Mouse (Mus musculus) kidney, embryonic 15.5 days (tissue): ENCODE measurements at regions not wholly inside any gene's neighbourhood (a gene's known extent, or its start where the extent isn't known, plus 50 kb on each side); places are given as distances from the start of the nearest gene placed in this dataset.
A peak's percentile ranks its signal among the peaks of the same experiment; 100 is the strongest.

Experiments
- ATAC-seq: fragments of 200-750 bp; cut with Nextera tagmentation; replicated peaks from 2 replicates; pipeline ENCODE4 v1.8.0; 2017; ENCODE audit warnings: moderate TSS enrichment; ENCODE audit not compliant: low FRiP score
- H3K27ac ChIP-seq: fragments of 300-500 bp; sonication (generic); 2 replicates; pipeline ENCODE4 v1.5.1; 2015; ENCODE audit warnings: mild to moderate bottlenecking, inconsistent platforms
- H3K27me3 ChIP-seq: fragments of 300-500 bp; sonication (generic); 2 replicates; pipeline ENCODE4 v1.6.1; 2015; ENCODE audit warnings: inconsistent platforms
- H3K36me3 ChIP-seq: fragments of 300-500 bp; sonication (generic); 2 replicates; pipeline ENCODE4 v1.6.1; 2015; ENCODE audit warnings: inconsistent platforms
- H3K4me1 ChIP-seq: fragments of 300-500 bp; sonication (generic); 2 replicates; pipeline ENCODE4 v1.6.1; 2015; ENCODE audit warnings: inconsistent platforms
- H3K4me2 ChIP-seq: fragments of 300-500 bp; sonication (generic); 2 replicates; pipeline ENCODE4 v1.6.1; 2015; ENCODE audit warnings: moderate library complexity, mild to moderate bottlenecking, inconsistent platforms
- H3K4me3 ChIP-seq: fragments of 300-500 bp; sonication (generic); replicated peaks from 2 replicates; pipeline ENCODE4 v1.5.1; 2015; ENCODE audit warnings: mild to moderate bottlenecking, inconsistent platforms
- H3K9ac ChIP-seq: fragments of 300-500 bp; sonication (generic); 2 replicates; pipeline ENCODE4 v1.6.1; 2015; ENCODE audit warnings: mild to moderate bottlenecking, inconsistent platforms
- H3K9me3 ChIP-seq: fragments of 300-500 bp; sonication (generic); replicated peaks from 2 replicates; pipeline ENCODE4 v1.6.1; 2016; ENCODE audit warnings: inconsistent platforms
- WGBS: fragments of 180-500 bp; shearing (Covaris S2); methylation state at CpG from one replicate; pipeline ENCODE4 v1.1.7; 2015; ENCODE audit warnings: mixed read lengths; 5-methylcytosine and 5-hydroxymethylcytosine counted together

DNA sequence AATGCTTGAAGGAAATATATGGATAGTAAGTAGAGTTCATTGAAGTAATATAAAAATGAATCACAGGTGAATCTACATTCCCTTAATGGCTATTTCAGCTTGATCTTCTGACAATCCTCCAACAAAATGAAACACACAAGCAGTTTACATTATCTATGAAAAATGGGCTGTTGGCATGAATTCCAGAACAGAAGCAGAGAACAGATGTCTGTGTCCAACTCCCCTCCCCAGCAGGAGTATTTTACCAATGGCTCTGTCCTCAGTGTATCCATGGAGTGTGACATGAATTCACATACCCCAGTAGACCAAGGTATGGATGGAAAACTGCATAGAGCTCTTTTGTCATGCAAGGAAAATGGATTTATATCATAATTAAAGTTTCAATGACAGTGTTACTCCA, 370.3 kb upstream of the BC052040 start:
- Histone ChIP-seq H3K4me1 (peaks cover 13% of the 10 kb centered on the region), H3K4me2 (no peak overlapping the region), H3K4me3 (no peak overlapping the region), H3K9ac (no peak overlapping the region), H3K9me3 (no peaks in the 10 kb centered on the region), H3K27ac (no peak overlapping the region), H3K27me3 (no peaks in the 10 kb centered on the region), H3K36me3 (no peaks in the 10 kb centered on the region)
- no peak for ATAC-seq

DNA sequence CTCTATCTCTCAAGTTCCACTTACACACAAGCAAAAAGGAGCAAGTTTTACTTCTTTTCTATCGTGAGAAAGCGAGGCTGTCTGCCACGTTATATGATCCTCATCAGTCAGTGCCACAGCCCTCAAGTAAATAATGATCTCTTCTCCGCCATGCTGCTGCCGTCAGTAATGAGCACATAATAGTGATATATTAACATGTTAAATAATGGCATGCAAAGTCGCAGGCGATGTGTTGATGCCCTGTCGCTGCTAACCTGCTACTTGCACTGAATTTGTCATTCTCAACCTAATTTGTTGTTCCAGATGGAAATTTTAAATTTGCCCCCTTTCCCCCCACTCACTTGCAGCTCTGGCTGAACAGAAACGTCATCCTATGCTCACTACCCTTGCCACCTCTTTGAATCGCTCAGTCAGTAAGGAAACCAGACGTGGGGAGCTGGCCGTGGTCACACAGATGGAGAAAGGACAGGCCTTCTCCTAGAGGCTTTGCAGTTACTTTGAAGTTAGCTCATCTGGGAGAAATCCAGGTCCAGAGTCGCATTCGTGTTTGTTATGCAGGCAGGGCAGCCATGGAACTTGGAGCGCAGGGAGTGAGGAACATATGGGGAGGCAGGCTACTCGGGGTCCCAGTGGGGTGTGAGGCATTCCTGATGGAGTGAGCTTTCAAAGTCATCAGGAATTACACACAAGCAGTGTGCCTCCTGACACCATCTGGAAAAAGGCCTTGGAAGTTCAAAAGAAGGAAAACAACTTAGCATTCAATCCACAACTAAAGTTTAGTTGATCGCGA, 368.1 kb upstream of the BC052040 start:
- no peak overlapping the region for H3K9ac ChIP-seq
- WGBS = 20% methylated on average over 18 of the region's 18 CpGs
- H3K4me2 ChIP-seq = peak overlapping the region; percentile 26
- H3K4me1 ChIP-seq = peaks cover 13% of the 10 kb centered on the region
- H3K9me3 ChIP-seq = no peaks in the 10 kb centered on the region
- no peaks in the 10 kb centered on the region for H3K27me3 ChIP-seq
- 0 out of 2 replicates have a peak overlapping the region, but pooled peaks have one; percentile 0 for H3K27ac ChIP-seq
- H3K36me3 ChIP-seq = no peaks in the 10 kb centered on the region
- no peak overlapping the region for H3K4me3 ChIP-seq
- 0 out of 2 replicates have a peak, but pooled peaks have one; percentile 54 for ATAC-seq

DNA sequence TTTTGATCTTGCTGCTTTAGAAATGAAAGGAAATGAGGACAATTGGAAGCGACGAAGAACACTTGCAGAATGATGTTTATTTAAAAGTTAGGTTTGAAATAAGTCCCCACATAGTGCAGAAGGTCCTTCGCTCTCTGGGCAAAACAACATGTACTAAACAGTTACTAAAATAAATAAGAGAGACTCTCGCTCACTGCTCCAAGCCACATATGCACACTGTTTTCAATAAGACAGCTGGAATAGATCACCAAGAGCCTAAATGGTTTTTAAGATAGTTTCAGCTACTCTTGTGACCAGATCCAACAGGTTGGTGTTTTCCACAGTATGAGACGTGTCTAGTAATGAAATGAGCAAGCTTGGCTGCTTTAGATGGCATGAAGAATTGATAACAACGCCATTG, 367.2 kb upstream of the BC052040 start:
- H3K9ac ChIP-seq = no peak overlapping the region
- H3K4me3 ChIP-seq = no peak overlapping the region
- no peaks in the 10 kb centered on the region for H3K36me3 ChIP-seq
- no peak overlapping the region for H3K27ac ChIP-seq
- H3K9me3 ChIP-seq = no peaks in the 10 kb centered on the region
- 58% methylated on average over 6 of the region's 6 CpGs for WGBS
- H3K4me1 ChIP-seq = peaks cover 13% of the 10 kb centered on the region
- H3K27me3 ChIP-seq = no peaks in the 10 kb centered on the region
- H3K4me2 ChIP-seq = no peak overlapping the region
- ATAC-seq = no peak

DNA sequence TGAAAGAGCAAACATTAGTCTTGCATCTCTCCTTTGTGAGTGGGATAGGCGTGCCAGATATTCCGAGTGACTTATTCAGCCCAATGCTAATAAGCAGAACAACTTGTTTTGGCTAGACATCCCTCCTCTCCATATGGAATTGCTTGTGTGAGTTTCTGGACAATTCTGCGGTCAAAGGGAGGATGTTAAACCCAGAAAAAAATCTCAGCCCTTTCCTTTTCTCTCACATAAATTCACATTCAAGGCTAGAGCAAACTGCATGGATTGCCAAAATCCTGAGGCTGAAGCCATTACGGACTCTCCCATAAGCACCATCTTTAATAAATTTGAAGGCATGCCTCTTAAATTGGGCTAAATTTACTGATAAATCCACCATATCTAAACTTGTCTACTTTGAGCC, 351.5 kb upstream of the BC052040 start:
- ATAC-seq = no peak
- Histone ChIP-seq H3K4me2 (no peak overlapping the region), H3K9me3 (no peaks in the 10 kb centered on the region), H3K27me3 (no peaks in the 10 kb centered on the region), H3K4me3 (no peak overlapping the region), H3K27ac (no peak overlapping the region), H3K4me1 (no peaks in the 10 kb centered on the region), H3K36me3 (no peaks in the 10 kb centered on the region), H3K9ac (no peak overlapping the region)
- 77% methylated on average over 4 of the region's 4 CpGs for WGBS

DNA sequence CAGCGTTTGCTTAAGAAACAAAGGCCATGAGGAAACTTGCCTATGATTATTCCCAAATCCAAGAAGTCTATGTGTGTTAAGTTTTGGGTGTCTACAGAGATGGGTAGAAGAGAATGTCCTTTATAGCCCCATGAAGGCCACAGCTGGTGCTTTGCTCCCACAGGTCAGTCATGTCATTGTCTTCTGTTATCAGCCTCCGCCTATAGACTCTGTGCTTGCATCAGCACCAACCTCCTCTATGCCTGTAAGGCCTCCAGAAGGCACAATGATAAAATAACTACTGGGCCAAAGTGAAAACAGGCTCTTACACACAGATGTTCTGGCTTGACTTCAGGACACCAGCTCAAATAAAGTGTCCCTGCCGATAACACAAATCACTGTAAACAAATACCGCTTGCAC, 333.8 kb upstream of the BC052040 start:
- 77% methylated on average over 4 of the region's 4 CpGs for WGBS
- Histone ChIP-seq H3K36me3 (no peaks in the 10 kb centered on the region), H3K4me3 (no peak overlapping the region), H3K9me3 (no peaks in the 10 kb centered on the region), H3K27ac (no peak overlapping the region), H3K9ac (no peak overlapping the region), H3K4me2 (no peak overlapping the region), H3K4me1 (peaks cover 10% of the 10 kb centered on the region), H3K27me3 (no peaks in the 10 kb centered on the region)
- ATAC-seq = no peak

DNA sequence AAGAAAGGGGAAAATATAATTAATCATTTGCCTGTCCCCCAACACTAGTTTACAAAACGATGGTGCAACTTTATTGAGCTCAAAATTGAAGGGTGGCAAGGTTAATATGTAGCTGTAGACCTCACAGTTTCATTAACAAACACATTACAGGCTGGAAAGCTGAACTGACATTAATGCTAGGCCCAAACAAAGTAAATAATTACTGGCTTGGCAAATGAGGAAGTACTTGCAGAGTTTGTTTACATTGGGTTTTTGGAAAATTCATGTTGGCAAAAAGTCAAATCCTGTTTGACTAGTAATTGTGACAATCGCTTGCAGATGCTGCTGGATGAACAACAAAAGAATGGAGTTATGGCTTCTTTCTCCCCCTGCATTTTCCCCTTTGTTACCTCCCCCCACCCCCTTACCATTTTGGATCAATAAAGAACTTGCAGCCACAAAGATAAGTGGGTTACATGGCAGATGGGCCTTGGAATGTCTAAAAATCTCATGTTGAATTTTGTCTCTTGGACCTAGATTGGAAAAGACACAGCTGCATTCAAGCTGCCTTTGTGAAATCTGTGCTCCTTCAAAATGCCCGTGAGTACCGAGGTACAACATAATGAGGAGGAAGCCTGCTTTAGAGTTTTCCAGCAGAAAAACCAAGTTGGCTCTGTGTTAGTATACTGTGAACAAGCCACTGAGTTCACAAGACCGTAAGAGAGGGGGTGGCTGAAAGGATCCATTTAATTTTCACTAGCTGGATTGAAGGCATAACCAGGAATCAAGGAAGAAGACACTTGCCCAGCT, 331.3 kb upstream of the BC052040 start:
- no peaks in the 10 kb centered on the region for H3K9me3 ChIP-seq
- H3K4me1 ChIP-seq = peaks cover 10% of the 10 kb centered on the region
- peak overlapping the region; percentile 72 for H3K27ac ChIP-seq
- no peak overlapping the region for H3K4me3 ChIP-seq
- WGBS = 57% methylated on average over 5 of the region's 5 CpGs
- no peaks in the 10 kb centered on the region for H3K36me3 ChIP-seq
- H3K27me3 ChIP-seq = no peaks in the 10 kb centered on the region
- no peak overlapping the region for H3K9ac ChIP-seq
- no peak overlapping the region for H3K4me2 ChIP-seq
- peak; percentile 69; the same call in 1 of the 2 replicates for ATAC-seq

DNA sequence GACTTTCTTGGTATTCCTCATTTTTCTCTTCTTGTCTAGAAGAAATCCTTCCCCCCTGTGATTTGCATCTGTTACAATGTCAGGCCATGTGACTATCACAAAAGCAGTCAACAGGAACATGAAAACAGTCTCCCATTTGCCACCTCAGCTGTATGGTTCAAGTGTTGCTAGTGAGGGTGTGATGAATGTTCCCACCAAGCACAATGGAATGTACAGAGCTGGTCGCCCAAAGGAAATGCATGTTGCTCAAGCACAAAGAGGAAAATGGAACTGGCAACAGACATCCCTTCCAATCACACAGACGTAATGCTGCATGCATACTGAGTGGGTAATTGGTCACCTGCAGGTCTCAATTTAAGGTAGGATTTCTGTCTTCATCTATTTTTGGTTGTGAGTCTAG, 324.1 kb upstream of the BC052040 start:
- ATAC-seq = no peak
- 71% methylated on average over 2 of the region's 2 CpGs for WGBS
- H3K27me3 ChIP-seq = no peaks in the 10 kb centered on the region
- H3K4me1 ChIP-seq = no peaks in the 10 kb centered on the region
- no peak overlapping the region for H3K4me2 ChIP-seq
- no peaks in the 10 kb centered on the region for H3K36me3 ChIP-seq
- no peak overlapping the region for H3K4me3 ChIP-seq
- H3K27ac ChIP-seq = no peak overlapping the region
- no peaks in the 10 kb centered on the region for H3K9me3 ChIP-seq
- no peak overlapping the region for H3K9ac ChIP-seq

DNA sequence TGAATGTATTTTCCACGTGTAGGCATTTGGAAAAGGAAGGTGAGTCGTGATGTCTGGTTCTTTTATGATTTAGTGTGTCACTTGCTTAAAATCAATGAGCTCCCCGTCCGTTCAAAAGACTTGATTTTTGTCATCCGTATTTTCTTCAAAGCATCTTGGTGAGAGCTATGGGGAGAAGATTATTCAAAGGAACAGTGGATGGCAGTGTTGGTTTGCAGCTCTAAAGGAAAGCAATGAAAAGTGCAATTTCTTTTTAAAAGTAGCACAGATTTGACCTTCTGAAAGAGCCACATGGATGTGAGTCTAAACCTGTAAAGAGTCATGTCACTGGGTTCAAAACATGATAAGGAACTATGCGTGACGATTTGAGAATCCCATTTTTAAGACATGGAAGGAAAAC, 313.3 kb upstream of the BC052040 start:
- Histone ChIP-seq H3K27ac (no peak overlapping the region), H3K4me2 (no peak overlapping the region), H3K36me3 (no peaks in the 10 kb centered on the region), H3K4me3 (no peak overlapping the region), H3K9me3 (no peaks in the 10 kb centered on the region), H3K4me1 (no peaks in the 10 kb centered on the region), H3K9ac (no peak overlapping the region), H3K27me3 (no peaks in the 10 kb centered on the region)
- ATAC-seq = no peak
- WGBS = 62% methylated on average over 7 of the region's 7 CpGs

DNA sequence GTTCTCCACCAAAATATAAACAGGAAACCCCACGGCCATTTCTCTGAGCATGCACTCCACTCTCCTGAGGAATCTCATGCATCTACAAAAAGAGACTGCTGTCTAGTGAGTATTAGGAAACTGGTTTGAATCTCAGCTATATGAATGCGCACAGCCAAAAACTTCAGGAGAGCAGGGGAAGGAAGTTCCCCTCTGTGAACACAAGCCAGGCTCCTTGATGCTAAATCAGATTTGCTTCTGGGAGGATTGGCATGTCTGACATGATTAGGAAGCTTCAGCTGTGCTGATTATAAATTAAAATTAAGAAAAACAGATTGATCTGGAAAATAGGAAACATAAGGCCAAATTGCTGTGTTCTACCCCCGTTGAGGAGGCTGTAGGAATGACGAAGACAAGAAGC, 304.1 kb upstream of the BC052040 start:
- Histone ChIP-seq H3K27ac (no peak overlapping the region), H3K27me3 (no peaks in the 10 kb centered on the region), H3K9ac (no peak overlapping the region), H3K4me1 (0 out of 2 replicates have a peak, but pooled peaks cover 5% of the 10 kb centered on the region), H3K9me3 (no peaks in the 10 kb centered on the region), H3K36me3 (no peaks in the 10 kb centered on the region), H3K4me2 (no peak overlapping the region), H3K4me3 (no peak overlapping the region)
- 64% methylated on average over 4 of the region's 4 CpGs for WGBS
- ATAC-seq = no peak

DNA sequence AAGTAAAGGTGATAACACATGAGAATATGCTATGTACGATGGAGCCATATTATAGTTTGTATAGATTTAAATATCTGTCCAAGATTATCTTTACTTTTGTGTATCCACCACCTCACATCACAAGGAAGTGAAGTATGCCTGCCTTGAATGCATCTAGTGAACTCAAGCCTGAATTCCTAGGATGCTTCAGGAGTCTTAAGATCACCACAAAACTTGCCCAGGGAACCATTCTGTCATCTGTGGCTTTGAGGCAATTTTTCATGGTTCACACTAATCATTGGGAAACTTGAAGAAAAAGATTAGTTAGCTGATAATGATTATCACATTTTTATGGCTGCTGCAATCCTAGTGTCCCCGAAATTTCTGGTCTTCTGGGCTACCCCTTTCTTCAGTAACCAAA, 288.5 kb upstream of the BC052040 start:
- no peak overlapping the region for H3K4me2 ChIP-seq
- WGBS = 85% methylated on average over 2 of the region's 2 CpGs
- no peak overlapping the region for H3K4me3 ChIP-seq
- H3K4me1 ChIP-seq = peaks cover 6% of the 10 kb centered on the region; the same call in 1 of the 2 replicates
- H3K9ac ChIP-seq = no peak overlapping the region
- no peaks in the 10 kb centered on the region for H3K36me3 ChIP-seq
- ATAC-seq = no peak
- no peaks in the 10 kb centered on the region for H3K9me3 ChIP-seq
- no peaks in the 10 kb centered on the region for H3K27me3 ChIP-seq
- H3K27ac ChIP-seq = no peak overlapping the region

DNA sequence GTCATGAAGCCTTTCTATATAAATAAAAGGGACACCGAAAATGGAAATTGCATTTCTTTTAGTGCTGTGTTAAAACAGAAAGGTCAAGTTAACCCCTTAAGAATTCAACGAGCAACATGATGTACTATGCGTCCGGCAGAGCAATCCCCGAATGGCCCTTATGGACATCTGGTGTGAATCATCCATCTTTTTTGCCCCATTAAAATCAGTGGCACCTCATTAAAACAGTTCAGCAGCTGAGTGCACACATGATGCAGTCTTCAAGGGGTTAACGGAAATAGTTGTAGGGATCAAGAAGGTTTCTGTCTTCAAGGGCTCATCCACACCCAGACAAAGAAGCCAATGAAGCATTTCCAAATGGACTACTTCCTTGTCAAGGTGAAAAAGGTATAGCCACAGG, 284.1 kb upstream of the BC052040 start:
- ATAC-seq = no peak
- Histone ChIP-seq H3K4me2 (no peak overlapping the region), H3K27ac (no peak overlapping the region), H3K36me3 (no peaks in the 10 kb centered on the region), H3K4me1 (peaks cover 6% of the 10 kb centered on the region), H3K9ac (no peak overlapping the region), H3K9me3 (no peaks in the 10 kb centered on the region), H3K27me3 (no peaks in the 10 kb centered on the region), H3K4me3 (no peak overlapping the region)
- WGBS = 44% methylated on average over 6 of the region's 6 CpGs

DNA sequence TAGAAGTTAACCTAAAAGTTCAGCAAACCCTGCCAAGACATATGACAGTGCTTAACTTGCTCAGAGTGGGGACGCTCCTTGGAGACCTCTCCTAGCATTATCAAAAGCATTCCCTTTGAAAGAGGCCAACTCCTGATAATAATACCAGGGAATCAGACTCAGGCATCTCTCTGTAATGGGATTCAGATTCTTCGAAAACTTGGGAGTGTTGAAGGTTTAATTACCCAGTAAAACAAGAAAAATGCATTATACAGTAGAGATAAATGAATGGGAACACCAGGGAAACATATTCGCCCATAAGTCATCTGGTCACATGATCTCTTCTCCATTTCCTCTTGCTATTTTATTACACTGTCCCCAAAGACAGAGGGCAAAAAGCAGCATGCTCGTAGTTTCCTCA, 274.3 kb upstream of the BC052040 start:
- H3K4me1 ChIP-seq = 0 out of 2 replicates have a peak, but pooled peaks cover 4% of the 10 kb centered on the region

More for the DNA sequence above, 274.3 kb upstream of the BC052040 start:
- WGBS = 26% methylated on average over 4 of the region's 4 CpGs
- Histone ChIP-seq H3K4me2 (no peak overlapping the region), H3K9ac (no peak overlapping the region), H3K4me3 (no peak overlapping the region), H3K27ac (peak overlapping the region; percentile 41), H3K36me3 (no peaks in the 10 kb centered on the region), H3K27me3 (no peaks in the 10 kb centered on the region), H3K9me3 (no peaks in the 10 kb centered on the region)
- ATAC-seq = peak; percentile 85
